Mouse (Mus musculus) kidney, adult 2 months (tissue): ENCODE measurements around the gene Gdf5.

Source experiments
- CTCF ChIP-seq: fragments of 200-500 bp; conservative IDR thresholded peaks from 2 replicates; pipeline ENCODE4 v1.5.1; 2011; ENCODE audit warnings: low read depth, mild to moderate bottlenecking, control low read depth, low read length, moderate library complexity, mixed read lengths; ENCODE audit not compliant: insufficient read depth, insufficient read length
- POLR2A ChIP-seq: fragments of 200-500 bp; IDR thresholded peaks from one replicate; pipeline ENCODE4 v1.6.1; 2011; ENCODE audit warnings: low read depth, low read length, control low read depth

GRCm38 (mm10) chr2:155943463-155943862 lies 1.7 kb downstream of the Gdf5 start:
- TF ChIP-seq POLR2A (no peak), CTCF (no peak)
